Mouse (Mus musculus) heart, adult 18-20 months (tissue): ENCODE measurements around the gene Tia1. TPM values are rescaled to one million over a fixed set of nuclear protein-coding genes. Genes with fewer than 3 reads are reported as not detected.
A peak's percentile ranks its signal among the peaks of the same experiment; 100 is the strongest.

Experiments used
- DNase-seq, 2 experiments: peaks; one replicate each; pipeline ENCODE4 v3.0.0; 2021 to 2022; ENCODE audit warnings: mixed read lengths in 1 of 2
- total RNA-seq, 2 experiments: library from RNA; stranded (reverse); gene quantifications; 2 replicates each; pipeline ENCODE4 v1.2.3; 2021

The Tia1 gene
- total RNA-seq, 2 experiments from 2014 or later: 17.2 to 19.3 TPM

DNA sequence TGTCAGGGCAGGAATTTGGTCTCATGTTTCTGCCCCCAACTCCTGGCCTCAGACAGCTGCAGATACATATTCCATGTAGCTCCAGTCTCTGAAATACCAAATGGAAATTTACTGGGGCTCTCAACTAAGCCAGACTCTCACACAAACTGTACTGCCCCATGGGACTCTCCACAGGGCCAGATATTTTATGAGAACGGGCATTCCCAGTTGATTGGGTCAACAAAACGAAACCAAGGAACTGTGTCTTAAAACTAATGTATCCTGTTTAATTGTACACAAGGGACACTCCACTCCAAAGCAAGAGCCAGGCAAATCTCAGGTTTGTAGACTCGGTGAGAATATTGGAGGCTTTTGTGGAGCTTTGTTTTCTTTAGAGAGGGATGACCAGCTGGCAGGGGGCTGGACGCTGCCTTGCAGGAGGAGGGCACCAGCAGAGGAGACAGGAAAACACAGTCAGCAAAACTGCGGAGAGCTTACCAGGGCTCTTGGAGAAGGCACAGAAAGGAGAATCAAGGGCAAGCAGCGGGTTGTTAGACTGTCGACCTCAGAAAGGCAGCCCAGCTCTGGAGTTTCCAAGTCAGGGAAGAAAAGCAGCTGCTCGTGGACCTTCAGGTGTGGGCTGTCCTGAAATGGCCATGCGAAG, 76.3 kb downstream of the Tia1 start:
- peak; percentile 82 to 83 for DNase-seq

DNA sequence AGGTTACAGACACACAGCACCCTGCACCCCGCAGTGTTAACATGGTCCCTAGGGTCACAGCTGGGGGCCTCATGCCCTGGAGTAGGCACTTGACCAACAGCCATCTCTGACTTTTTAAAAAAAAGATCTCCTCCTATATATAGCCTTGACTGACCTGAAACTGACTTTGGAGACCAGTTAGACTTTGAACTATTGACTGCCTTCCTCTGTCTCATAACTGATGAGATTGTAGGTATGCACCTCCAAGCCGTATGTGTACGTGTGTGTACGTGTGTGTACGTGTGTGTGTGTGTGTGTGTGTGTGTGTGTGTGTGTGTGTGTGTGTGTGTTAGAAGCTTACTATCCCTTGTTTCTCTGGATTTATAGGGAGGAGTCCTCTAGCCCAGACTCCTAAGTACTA, 77.9 kb downstream of the Tia1 start:
- no peak for DNase-seq

Other genes with a start within 250 kb of the Tia1 start
- 1 to 10 TPM; 1.2 to 1.7 TPM for gene Tgfa, start 209.0 kb upstream of the Tia1 start, total RNA-seq
- 10 to 100 TPM; 28.6 to 28.7 TPM for gene Fam136a, start 38.6 kb upstream of the Tia1 start, total RNA-seq
- 10 to 100 TPM; 41.2 to 48.5 TPM for gene Snrpg, start 32.9 kb upstream of the Tia1 start, total RNA-seq
- 10 to 100 TPM; 81.9 to 86.8 TPM for gene Pcyox1, start 7.1 kb upstream of the Tia1 start, total RNA-seq
- gene Gm44790, start 22.4 kb downstream of the Tia1 start, total RNA-seq: not detected
- 10 to 100 TPM in 1 of 2 experiments, 1 to 10 TPM in 1; 8.4 to 10.4 TPM for gene C87436, start 34.2 kb downstream of the Tia1 start, total RNA-seq
- 100 to 1,000 TPM; 142 to 150 TPM for gene Pcbp1, start 122.1 kb downstream of the Tia1 start, total RNA-seq
- not detected for gene Asprv1, start 223.9 kb downstream of the Tia1 start, total RNA-seq